Mouse (Mus musculus) skeletal muscle tissue, adult 2 months (tissue): ENCODE results near the gene 7530416G11Rik.

Source experiments
- DNase-seq: peaks from one replicate; pipeline ENCODE4 v3.0.0-alpha.2; 2012; ENCODE audit warnings: low read depth, low spot score

7530416G11Rik gene

GRCm38 (mm10) chr15:85503127-85503526 lies at the start of gene 7530416G11Rik:
TSS of gene 7530416G11Rik (minus strand) at chr15:85503227.
- DNase-seq: no peak

- no peak for DNase-seq
Observed at GRCm38 (mm10) chr15:85546500-85546899, 43.5 kb upstream of the 7530416G11Rik start.

GRCm38 (mm10) chr15:85545369-85545768 lies 42.3 kb upstream of the 7530416G11Rik start:
- DNase-seq: no peak

GRCm38 (mm10) chr15:85538170-85538569 lies 35.1 kb upstream of the 7530416G11Rik start:
- no peak for DNase-seq

GRCm38 (mm10) chr15:85537151-85537550 lies 34.1 kb upstream of the 7530416G11Rik start:
- no peak for DNase-seq

GRCm38 (mm10) chr15:85534646-85535045 lies 31.6 kb upstream of the 7530416G11Rik start:
- no peak for DNase-seq

- no peak for DNase-seq
Observed at GRCm38 (mm10) chr15:85534215-85534614, 31.2 kb upstream of the 7530416G11Rik start.

GRCm38 (mm10) chr15:85532063-85532462 lies 29.0 kb upstream of the 7530416G11Rik start:
- DNase-seq: no peak

- no peak for DNase-seq
Observed at GRCm38 (mm10) chr15:85529911-85530310, 26.9 kb upstream of the 7530416G11Rik start.

- DNase-seq: no peak
Observed at GRCm38 (mm10) chr15:85524404-85524950, 21.4 kb upstream of the 7530416G11Rik start.

GRCm38 (mm10) chr15:85523173-85523991 lies 20.4 kb upstream of the 7530416G11Rik start:
- peak; percentile 34 for DNase-seq

- no peak for DNase-seq
Observed at GRCm38 (mm10) chr15:85519438-85519837, 16.4 kb upstream of the 7530416G11Rik start.

- no peak for DNase-seq
Observed at GRCm38 (mm10) chr15:85507370-85508014, 4.5 kb upstream of the 7530416G11Rik start.

- DNase-seq: no peak
Observed at GRCm38 (mm10) chr15:85506680-85507079, 3.7 kb upstream of the 7530416G11Rik start.

GRCm38 (mm10) chr15:85505118-85505925 lies 2.3 kb upstream of the 7530416G11Rik start:
- DNase-seq: peak; percentile 73

GRCm38 (mm10) chr15:85500267-85500666 lies 2.8 kb downstream of the 7530416G11Rik start:
- no peak for DNase-seq

- no peak for DNase-seq
Observed at GRCm38 (mm10) chr15:85497981-85498475, 5.0 kb downstream of the 7530416G11Rik start.

GRCm38 (mm10) chr15:85497548-85497947 lies 5.5 kb downstream of the 7530416G11Rik start:
- no peak for DNase-seq

- DNase-seq: no peak
Observed at GRCm38 (mm10) chr15:85494163-85494621, 8.8 kb downstream of the 7530416G11Rik start.

- no peak for DNase-seq
Observed at GRCm38 (mm10) chr15:85489751-85490150, 13.3 kb downstream of the 7530416G11Rik start.

- no peak for DNase-seq
Observed at GRCm38 (mm10) chr15:85488900-85489299, 14.1 kb downstream of the 7530416G11Rik start.
